Mouse (Mus musculus): ENCODE data around the gene Met. TPM values are rescaled to one million over a fixed set of nuclear protein-coding genes. Genes with fewer than 3 reads are reported as not detected.

The Met gene
- total RNA-seq, 2 experiments from 2014 or later = 9.9 to 15.5 TPM

- intact Hi-C loops (cut with DNase I) = no loop called here
- no peak for DNase-seq (ENCODE audit: low spot score in 2 of 2)
Observed at GRCm38 (mm10) chr6:17542383-17542782, 78.8 kb downstream of the Met start.

GRCm38 (mm10) chr6:17545480-17545879, 81.9 kb downstream of the Met start:
- DNase-seq (ENCODE audit: low spot score in 2 of 2) = no peak
- intact Hi-C loops (cut with DNase I) = no loop called here

GRCm38 (mm10) chr6:17546341-17546740, 82.7 kb downstream of the Met start:
- DNase-seq (ENCODE audit: low spot score in 2 of 2) = no peak
- intact Hi-C loops (cut with DNase I) = no loop called here

- intact Hi-C loops (cut with DNase I) = no loop called here
- no peak for DNase-seq (ENCODE audit: low spot score in 2 of 2)
Observed at GRCm38 (mm10) chr6:17546825-17547224, 83.2 kb downstream of the Met start.

GRCm38 (mm10) chr6:17548786-17549185, 85.2 kb downstream of the Met start:
- no peak for DNase-seq (ENCODE audit: low spot score in 2 of 2)
- intact Hi-C loops (cut with DNase I) = no loop called here

- intact Hi-C loops (cut with DNase I) = no loop called here
- DNase-seq (ENCODE audit: low spot score in 2 of 2) = no peak
Observed at GRCm38 (mm10) chr6:17549645-17550044, 86.0 kb downstream of the Met start.

- intact Hi-C loops (cut with DNase I) = no loop called here
- no peak for DNase-seq (ENCODE audit: low spot score in 2 of 2)
Observed at GRCm38 (mm10) chr6:17554263-17554662, 90.7 kb downstream of the Met start.

- DNase-seq (ENCODE audit: low spot score in 2 of 2) = no peak
- intact Hi-C loops (cut with DNase I) = no loop called here
Observed at GRCm38 (mm10) chr6:17554757-17555156, 91.2 kb downstream of the Met start.

- no peak for DNase-seq (ENCODE audit: low spot score in 2 of 2)
- intact Hi-C loops (cut with DNase I) = no loop called here
Observed at GRCm38 (mm10) chr6:17555719-17556118, 92.1 kb downstream of the Met start.

- intact Hi-C loops (cut with DNase I) = no loop called here
- DNase-seq (ENCODE audit: low spot score in 2 of 2) = no peak
Observed at GRCm38 (mm10) chr6:17559657-17560056, 96.1 kb downstream of the Met start.

GRCm38 (mm10) chr6:17561347-17561746, 97.7 kb downstream of the Met start:
- no peak for DNase-seq (ENCODE audit: low spot score in 2 of 2)
- intact Hi-C loops (cut with DNase I) = no loop called here

GRCm38 (mm10) chr6:17561886-17562285, 98.3 kb downstream of the Met start:
- intact Hi-C loops (cut with DNase I) = no loop called here

GRCm38 (mm10) chr6:17562472-17563088, 99.0 kb downstream of the Met start:
- no peak for DNase-seq (ENCODE audit: low spot score in 2 of 2)
- intact Hi-C loops (cut with DNase I) = no loop called here

More at GRCm38 (mm10) chr6:17561886-17562285, 98.3 kb downstream of the Met start:
- DNase-seq (ENCODE audit: low spot score in 2 of 2) = no peak

GRCm38 (mm10) chr6:17568702-17569352, 105.2 kb downstream of the Met start:
- intact Hi-C loops (cut with DNase I) = no loop called here
- DNase-seq (ENCODE audit: low spot score in 2 of 2) = no peak

GRCm38 (mm10) chr6:17573227-17573626, 109.6 kb downstream of the Met start:
- no peak for DNase-seq (ENCODE audit: low spot score in 2 of 2)
- intact Hi-C loops (cut with DNase I) = no loop called here

GRCm38 (mm10) chr6:17573732-17574131, 110.1 kb downstream of the Met start:
- no peak for DNase-seq (ENCODE audit: low spot score in 2 of 2)
- intact Hi-C loops (cut with DNase I) = no loop called here

- DNase-seq (ENCODE audit: low spot score in 2 of 2) = no peak
- intact Hi-C loops (cut with DNase I) = no loop called here
Observed at GRCm38 (mm10) chr6:17578092-17578760, 114.6 kb downstream of the Met start.

GRCm38 (mm10) chr6:17580349-17580748, 116.7 kb downstream of the Met start:
- no peak for DNase-seq (ENCODE audit: low spot score in 2 of 2)
- intact Hi-C loops (cut with DNase I) = no loop called here

- intact Hi-C loops (cut with DNase I) = no loop called here
- DNase-seq (ENCODE audit: low spot score in 2 of 2) = peak; percentile 51 to 52
Observed at GRCm38 (mm10) chr6:17583982-17584381, 120.4 kb downstream of the Met start.

GRCm38 (mm10) chr6:17589049-17589952, 125.7 kb downstream of the Met start:
- intact Hi-C loops (cut with DNase I) = loop anchor here (2.0 to 5.0 kb wide), 4 partner anchors 127 to 562 kb away; partner anchors contain the start of gene Met
- peak; percentile 67 to 74 for DNase-seq (ENCODE audit: low spot score in 2 of 2)

All from left cerebral cortex, postnatal 36 days (tissue).